Mouse (Mus musculus): ENCODE results near the gene Knstrn. TPM values are rescaled to one million over a fixed set of nuclear protein-coding genes. Genes with fewer than 3 reads are reported as not detected.

Knstrn gene
- total and polyA plus RNA-seq, 2 experiments from 2014 or later: 8.6 to 16.5 TPM

DNA sequence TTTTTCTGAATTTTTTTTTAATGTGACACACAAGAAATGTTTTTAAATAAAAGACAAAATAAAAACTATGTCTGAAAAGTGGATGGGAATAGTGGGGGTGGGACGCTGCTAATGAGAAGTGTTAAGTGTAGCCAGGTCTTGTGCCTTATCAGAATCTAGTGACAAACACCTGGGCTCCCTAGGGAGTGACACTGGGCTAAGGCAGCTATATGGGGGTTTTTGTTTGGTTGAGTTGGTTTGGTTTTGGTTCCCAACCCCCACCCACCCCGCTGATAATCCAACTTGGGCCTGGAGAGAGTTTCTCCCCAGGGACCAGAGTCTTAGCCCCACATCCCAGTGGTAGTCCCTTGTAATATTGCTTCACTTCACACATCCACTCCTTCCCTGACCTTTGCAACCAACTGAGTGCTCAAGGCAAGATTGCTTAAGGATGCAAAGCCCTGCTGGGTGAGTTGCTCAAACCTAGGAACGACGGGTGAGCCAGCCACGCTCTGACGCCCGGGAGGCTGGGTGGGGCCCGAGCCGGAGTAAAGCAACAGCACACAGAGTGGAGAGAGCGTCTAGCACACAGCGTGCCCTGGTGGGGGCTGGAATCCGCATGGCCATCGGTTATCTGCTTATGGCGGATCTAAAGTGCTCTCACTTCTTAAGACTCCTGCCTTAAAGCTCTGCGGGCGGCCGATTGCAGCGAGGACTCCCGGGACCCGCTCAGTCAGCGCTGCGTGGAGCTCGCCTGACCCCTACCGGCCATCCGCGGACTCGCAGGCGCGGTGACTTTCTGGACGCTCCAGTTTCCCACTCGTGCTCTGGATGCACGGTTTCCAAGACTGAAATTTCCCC lies 69.3 kb downstream of the Knstrn start:
- H3K9me3 ChIP-seq (ENCODE audit: low read length): no peaks in the 10 kb centered on the region
- 0 out of 2 replicates have a peak overlapping the region, but pooled peaks have one; percentile 24 for H3K9ac ChIP-seq (replicated peaks; ENCODE audit: low read length)
- peak overlapping the region; percentile 37 for H3K4me3 ChIP-seq (ENCODE audit: low read length)
- H3K27ac ChIP-seq: no peak overlapping the region
- 2% methylated on average over 32 of the region's 32 CpGs for WGBS
- no peaks in the 10 kb centered on the region for H3K4me1 ChIP-seq (ENCODE audit: insufficient read depth, low read length)
- H3K36me3 ChIP-seq (ENCODE audit: insufficient read depth, low read length): no peaks in the 10 kb centered on the region
- TF ChIP-seq CTCF (IDR thresholded peaks at IDR 0.05; ENCODE audit: low read depth): peak; percentile 100
- ATAC-seq: peak; percentile 77
- peak overlapping the region; percentile 80 for H3K4me2 ChIP-seq (ENCODE audit: low read depth, low read length)
- H3K27me3 ChIP-seq (ENCODE audit: insufficient read depth, low read length): peaks cover 9% of the 10 kb centered on the region; the same call in 1 of the 2 replicates
- peak; percentile 88 for DNase-seq (ENCODE audit: low spot score)

DNA sequence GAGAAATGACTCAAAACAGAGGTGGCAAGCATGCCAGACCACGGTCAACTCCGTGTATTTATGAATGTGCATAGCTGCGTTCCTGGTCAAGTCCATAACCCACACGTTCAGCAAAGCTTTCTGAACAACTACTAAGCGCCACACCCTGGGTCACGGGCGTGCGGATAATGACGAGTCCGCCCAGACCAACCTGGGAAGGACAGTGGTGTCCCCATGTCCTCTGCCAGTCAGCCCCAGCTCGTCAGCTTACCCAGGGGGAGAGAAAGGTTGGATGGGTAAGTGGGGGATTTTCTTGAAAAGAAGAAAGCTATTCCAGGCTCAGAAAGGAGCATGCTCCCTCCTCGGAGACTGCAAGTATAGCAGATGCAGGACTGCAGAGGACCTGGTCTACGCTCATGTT lies 73.6 kb downstream of the Knstrn start:
- Histone ChIP-seq H3K4me3 (ENCODE audit: low read length) (no peak overlapping the region), H3K4me2 (ENCODE audit: low read depth, low read length) (peak overlapping the region; percentile 36), H3K9ac (replicated peaks; ENCODE audit: low read length) (no peak overlapping the region), H3K4me1 (ENCODE audit: insufficient read depth, low read length) (no peaks in the 10 kb centered on the region), H3K36me3 (ENCODE audit: insufficient read depth, low read length) (no peaks in the 10 kb centered on the region), H3K27ac (no peak overlapping the region), H3K9me3 (ENCODE audit: low read length) (no peaks in the 10 kb centered on the region), H3K27me3 (ENCODE audit: insufficient read depth, low read length) (peaks cover 9% of the 10 kb centered on the region; the same call in 1 of the 2 replicates)
- WGBS: 65% methylated on average over 13 of the region's 13 CpGs
- no peak for DNase-seq (ENCODE audit: low spot score)
- ATAC-seq: no peak
- peak; percentile 11; the same call in 1 of the 2 replicates for TF ChIP-seq CTCF (IDR thresholded peaks at IDR 0.05; ENCODE audit: low read depth)

DNA sequence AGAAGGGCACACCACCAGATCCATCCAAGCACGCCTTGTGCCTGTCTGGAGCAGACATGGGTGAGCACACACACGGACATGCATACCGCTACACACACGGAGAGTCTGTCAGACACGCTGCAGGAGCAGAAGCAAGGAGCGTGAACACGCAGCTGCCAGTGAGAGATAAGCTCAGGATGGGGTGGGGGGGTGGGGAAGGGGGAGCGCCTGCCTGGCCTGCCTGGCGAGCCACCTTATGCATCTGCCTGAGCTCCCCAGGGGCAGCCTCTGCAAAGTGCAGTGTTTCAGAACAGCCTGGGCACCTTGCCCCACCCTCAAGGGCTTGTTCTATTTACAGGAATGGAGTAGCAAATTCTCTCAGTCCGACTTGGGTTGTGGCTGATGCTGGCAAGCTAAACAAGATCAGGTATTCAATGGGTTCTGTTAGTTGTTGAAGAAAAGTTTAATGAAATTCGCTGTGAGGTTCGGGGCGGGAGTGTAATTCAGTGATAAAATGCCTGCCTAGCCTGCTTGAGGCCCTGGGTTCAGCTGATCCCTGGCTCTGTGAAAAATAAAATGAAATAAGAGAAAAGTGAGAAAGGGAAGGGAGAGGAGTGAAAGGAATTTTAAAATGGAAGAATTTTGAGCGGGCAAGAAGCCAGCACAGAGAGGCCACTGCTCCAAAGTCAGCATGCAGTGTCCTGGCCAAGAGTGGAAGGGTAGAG lies 74.2 kb downstream of the Knstrn start:
- H3K4me2 ChIP-seq (ENCODE audit: low read depth, low read length): peak overlapping the region; percentile 36
- no peaks in the 10 kb centered on the region for H3K9me3 ChIP-seq (ENCODE audit: low read length)
- H3K4me1 ChIP-seq (ENCODE audit: insufficient read depth, low read length): no peaks in the 10 kb centered on the region
- H3K9ac ChIP-seq (replicated peaks; ENCODE audit: low read length): no peak overlapping the region
- no peak overlapping the region for H3K4me3 ChIP-seq (ENCODE audit: low read length)
- TF ChIP-seq CTCF (IDR thresholded peaks at IDR 0.05; ENCODE audit: low read depth): no peak
- no peaks in the 10 kb centered on the region for H3K36me3 ChIP-seq (ENCODE audit: insufficient read depth, low read length)
- 29% methylated on average over 14 of the region's 14 CpGs for WGBS
- DNase-seq (ENCODE audit: low spot score): no peak
- ATAC-seq: peak; percentile 25
- H3K27ac ChIP-seq: no peak overlapping the region
- peaks cover 9% of the 10 kb centered on the region; the same call in 1 of the 2 replicates for H3K27me3 ChIP-seq (ENCODE audit: insufficient read depth, low read length)

DNA sequence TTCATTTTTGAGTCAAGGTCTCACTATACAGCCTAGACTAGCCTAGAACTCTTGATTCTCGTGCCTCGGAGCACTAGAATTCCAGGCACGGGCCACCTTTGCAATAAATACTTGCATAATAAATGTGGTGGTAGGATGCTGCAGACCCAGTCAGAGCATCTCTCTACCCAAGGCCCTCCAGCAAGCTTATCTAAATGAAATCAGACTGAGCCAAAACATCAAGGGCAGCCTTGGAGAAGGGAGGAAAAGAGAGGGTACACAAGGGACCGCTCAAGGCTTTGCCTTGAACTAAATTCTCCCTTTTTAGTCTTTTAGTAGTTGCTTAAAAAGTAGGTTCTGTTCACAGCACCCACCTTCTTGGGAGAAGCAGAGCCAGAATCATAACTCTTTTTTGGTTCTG lies 77.4 kb downstream of the Knstrn start:
- no peaks in the 10 kb centered on the region for H3K9me3 ChIP-seq (ENCODE audit: low read length)
- H3K4me3 ChIP-seq (ENCODE audit: low read length): no peak overlapping the region
- no peaks in the 10 kb centered on the region for H3K4me1 ChIP-seq (ENCODE audit: insufficient read depth, low read length)
- ATAC-seq (no peak), DNase-seq (ENCODE audit: low spot score) (no peak)
- TF ChIP-seq CTCF (IDR thresholded peaks at IDR 0.05; ENCODE audit: low read depth): no peak
- no peak overlapping the region for H3K4me2 ChIP-seq (ENCODE audit: low read depth, low read length)
- no peak overlapping the region for H3K9ac ChIP-seq (replicated peaks; ENCODE audit: low read length)
- H3K27ac ChIP-seq: no peak overlapping the region
- no peaks in the 10 kb centered on the region for H3K36me3 ChIP-seq (ENCODE audit: insufficient read depth, low read length)
- WGBS: 81% methylated on average over 4 of the region's 4 CpGs
- H3K27me3 ChIP-seq (ENCODE audit: insufficient read depth, low read length): peaks cover 13% of the 10 kb centered on the region

DNA sequence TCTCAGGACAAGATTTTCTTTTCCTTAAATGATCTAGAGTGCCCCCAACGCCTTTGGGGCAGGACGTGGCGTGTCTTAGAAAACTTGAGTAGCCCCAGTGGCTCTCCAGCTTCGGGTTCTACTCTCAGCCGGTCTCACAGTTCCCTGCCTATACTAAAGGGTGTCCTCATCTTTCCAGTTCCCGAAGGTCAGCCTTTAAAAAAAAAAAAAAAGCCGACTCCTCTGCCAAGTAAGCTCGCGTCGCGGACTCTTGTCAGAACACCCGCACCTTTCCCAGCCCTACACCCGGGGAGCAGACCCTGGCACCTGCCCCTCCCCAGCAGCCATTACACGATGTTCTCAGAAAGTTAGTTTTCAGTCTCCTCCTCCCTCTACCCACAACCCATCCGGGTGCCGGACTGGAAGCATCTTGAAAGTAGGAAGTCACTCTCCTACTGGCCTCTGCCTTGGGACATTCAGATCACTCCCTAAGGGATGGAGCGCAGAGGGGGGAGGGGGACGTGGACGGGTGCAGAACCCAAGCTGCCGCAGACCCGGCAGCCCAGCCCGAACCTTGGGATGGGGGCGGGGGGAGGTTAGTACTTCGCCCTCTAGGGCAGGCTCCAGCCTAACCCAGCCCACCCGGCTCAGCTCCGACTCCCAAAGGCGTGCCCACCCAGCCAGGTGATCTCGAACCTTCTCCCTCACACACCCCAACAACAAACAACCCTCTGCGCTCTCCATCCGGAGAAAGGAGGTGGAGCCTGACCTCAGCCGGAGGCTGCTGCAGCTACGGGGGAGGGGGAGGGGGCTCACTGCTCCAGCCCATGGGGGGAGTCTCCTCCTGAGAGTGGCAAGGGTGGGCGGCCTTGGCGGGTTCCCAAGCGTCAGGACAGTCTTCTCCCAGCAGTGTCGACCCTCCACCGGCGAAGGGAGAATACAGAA lies 82.4 kb downstream of the Knstrn start:
- peak; percentile 38 for DNase-seq (ENCODE audit: low spot score)
- TF ChIP-seq CTCF (IDR thresholded peaks at IDR 0.05; ENCODE audit: low read depth): no peak
- peak overlapping the region; percentile 85 for H3K4me2 ChIP-seq (ENCODE audit: low read depth, low read length)
- ATAC-seq: no peak
- H3K27me3 ChIP-seq (ENCODE audit: insufficient read depth, low read length): peaks cover 46% of the 10 kb centered on the region
- H3K9ac ChIP-seq (replicated peaks; ENCODE audit: low read length): peak overlapping the region; percentile 43; the same call in 1 of the 2 replicates
- H3K4me1 ChIP-seq (ENCODE audit: insufficient read depth, low read length): peaks cover 13% of the 10 kb centered on the region
- no peak overlapping the region for H3K27ac ChIP-seq
- H3K36me3 ChIP-seq (ENCODE audit: insufficient read depth, low read length): no peaks in the 10 kb centered on the region
- WGBS: 3% methylated on average over 37 of the region's 38 CpGs
- H3K4me3 ChIP-seq (ENCODE audit: low read length): peak overlapping the region; percentile 43
- no peaks in the 10 kb centered on the region for H3K9me3 ChIP-seq (ENCODE audit: low read length)

DNA sequence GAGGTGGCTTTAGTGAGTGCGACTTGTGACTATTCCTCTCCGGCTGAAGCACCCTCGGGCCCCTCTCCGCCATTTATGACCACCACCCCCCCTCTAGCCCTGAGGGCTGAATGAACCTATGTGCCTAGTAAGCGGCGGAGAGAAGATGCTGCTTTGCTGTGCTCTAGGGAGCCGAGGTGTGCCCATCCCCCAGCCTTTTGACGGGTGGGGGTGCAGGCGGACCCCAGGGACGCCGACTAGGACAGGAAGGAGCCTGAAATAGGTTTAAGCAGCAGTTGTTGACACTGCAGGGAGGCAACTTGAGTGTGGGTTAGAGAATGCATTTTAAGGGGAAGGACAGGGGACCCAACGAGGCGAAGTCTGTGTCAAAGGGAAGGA lies 83.1 kb downstream of the Knstrn start:
- ATAC-seq (no peak), DNase-seq (ENCODE audit: low spot score) (no peak)
- Histone ChIP-seq H3K4me3 (ENCODE audit: low read length) (peak overlapping the region; percentile 43), H3K9ac (replicated peaks; ENCODE audit: low read length) (peak overlapping the region; percentile 43), H3K9me3 (ENCODE audit: low read length) (no peaks in the 10 kb centered on the region), H3K27ac (no peak overlapping the region), H3K36me3 (ENCODE audit: insufficient read depth, low read length) (no peaks in the 10 kb centered on the region), H3K27me3 (ENCODE audit: insufficient read depth, low read length) (peaks cover 46% of the 10 kb centered on the region), H3K4me2 (ENCODE audit: low read depth, low read length) (peak overlapping the region; percentile 85), H3K4me1 (ENCODE audit: insufficient read depth, low read length) (peaks cover 13% of the 10 kb centered on the region)
- WGBS: 0% methylated on average over 13 of the region's 13 CpGs
- no peak for TF ChIP-seq CTCF (IDR thresholded peaks at IDR 0.05; ENCODE audit: low read depth)
